Mouse (Mus musculus) brain, embryonic 14.5 days (tissue): ENCODE measurements around the gene Poc1a. TPM values are rescaled to one million over a fixed set of nuclear protein-coding genes. Genes with fewer than 3 reads are reported as not detected.
A peak's percentile ranks its signal among the peaks of the same experiment; 100 is the strongest.

Source experiments
- DNase-seq: peaks from one replicate; pipeline ENCODE4 v3.0.0-alpha.2; 2011; ENCODE audit warnings: low read depth
- CTCF ChIP-seq: fragments of 200-500 bp; IDR thresholded peaks from 2 replicates; pipeline ENCODE4 v1.5.1; 2012; ENCODE audit warnings: inconsistent platforms, mild to moderate bottlenecking, moderate library complexity, borderline replicate concordance; ENCODE audit not compliant: insufficient read depth, insufficient read length; ENCODE audit errors: extremely low read depth
- POLR2A ChIP-seq: fragments of 200-500 bp; IDR thresholded peaks from 2 replicates; pipeline ENCODE4 v1.6.1; 2012; ENCODE audit warnings: mild to moderate bottlenecking, inconsistent platforms, borderline replicate concordance; ENCODE audit not compliant: poor library complexity, insufficient read depth, insufficient read length, severe bottlenecking; ENCODE audit errors: extremely low read depth
- polyA plus RNA-seq: library from polyadenylated mRNA; depleted of rRNA; stranded (reverse); fragments of >200 nt; gene quantifications from 2 replicates; pipeline ENCODE4 v1.2.3, GENCODE M21; 2012

Gene Poc1a
- polyA plus RNA-seq, 1 experiment = 10.4 TPM

DNA sequence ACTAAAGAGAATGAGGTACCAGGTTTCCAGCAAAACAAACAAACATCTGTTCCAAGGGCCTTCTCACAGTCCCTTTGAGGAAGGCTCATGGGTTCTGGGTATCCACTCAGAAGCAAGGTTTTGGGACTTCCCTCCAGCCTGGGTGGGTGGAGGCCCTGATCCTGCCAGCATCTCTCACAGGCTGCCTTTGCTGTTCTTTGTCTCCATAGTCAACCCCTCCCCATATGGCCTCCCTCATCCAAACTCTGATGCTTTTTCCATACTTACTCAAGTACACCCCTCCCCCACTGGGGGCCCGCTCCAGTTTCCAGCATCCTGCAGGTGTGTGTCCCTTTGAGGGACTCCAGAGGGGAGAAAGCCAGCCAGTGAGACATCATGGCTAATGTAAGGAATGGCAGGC lies 85.3 kb downstream of the Poc1a start:
- no peak for TF ChIP-seq CTCF
- no peak for TF ChIP-seq POLR2A

DNA sequence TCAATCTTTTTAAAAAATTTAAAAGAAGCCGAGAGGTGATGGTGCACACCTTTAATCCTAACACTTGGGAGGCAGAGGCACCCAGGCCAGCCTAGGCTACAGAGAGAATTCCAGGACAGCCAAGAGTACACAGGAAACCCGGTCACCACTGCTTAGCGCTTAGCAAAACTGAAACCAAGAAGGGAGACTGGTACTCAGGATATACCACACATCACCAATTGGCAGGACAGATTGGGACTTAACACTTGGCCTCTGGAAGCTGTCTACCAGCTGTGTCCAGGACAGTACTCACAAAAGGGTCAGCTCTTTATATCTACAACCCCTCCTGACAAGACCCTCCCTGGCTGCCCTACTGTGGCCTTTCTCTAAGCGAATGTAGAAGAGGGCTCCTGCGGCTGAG lies 86.1 kb downstream of the Poc1a start:
- peak; percentile 18 for DNase-seq
- TF ChIP-seq CTCF (no peak), POLR2A (no peak)

More for the DNA sequence above, 85.3 kb downstream of the Poc1a start:
- no peak for DNase-seq

DNA sequence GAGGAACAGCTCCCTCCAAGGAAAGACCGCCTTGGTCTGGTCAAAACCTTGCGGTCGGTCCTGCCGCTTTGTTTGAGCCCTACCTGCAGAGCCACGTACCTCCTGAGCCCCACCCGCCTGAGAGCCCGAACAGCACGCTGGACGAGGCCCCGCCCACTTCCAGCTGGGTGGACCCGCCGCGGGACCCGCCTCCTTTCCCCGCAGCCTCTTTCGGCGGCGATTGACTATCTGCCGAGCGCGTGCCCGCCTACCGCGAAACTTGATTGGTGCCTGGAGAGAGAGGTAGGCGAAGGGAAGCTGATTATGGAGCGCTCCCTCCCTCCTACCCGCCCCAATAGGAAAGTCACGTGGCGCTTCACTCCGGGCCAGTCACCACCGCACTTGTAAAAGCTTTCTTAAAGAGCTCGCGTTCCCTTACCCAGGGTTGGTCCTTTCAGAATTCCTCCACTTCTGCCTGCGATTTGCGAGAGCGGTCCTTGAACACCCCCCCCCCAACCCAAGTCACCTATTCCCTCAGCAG lies 86.8 kb downstream of the Poc1a start:
- TF ChIP-seq CTCF = no peak
- TF ChIP-seq POLR2A = peak; percentile 41; the same call in 1 of the 2 replicates
- peak; percentile 99 for DNase-seq

DNA sequence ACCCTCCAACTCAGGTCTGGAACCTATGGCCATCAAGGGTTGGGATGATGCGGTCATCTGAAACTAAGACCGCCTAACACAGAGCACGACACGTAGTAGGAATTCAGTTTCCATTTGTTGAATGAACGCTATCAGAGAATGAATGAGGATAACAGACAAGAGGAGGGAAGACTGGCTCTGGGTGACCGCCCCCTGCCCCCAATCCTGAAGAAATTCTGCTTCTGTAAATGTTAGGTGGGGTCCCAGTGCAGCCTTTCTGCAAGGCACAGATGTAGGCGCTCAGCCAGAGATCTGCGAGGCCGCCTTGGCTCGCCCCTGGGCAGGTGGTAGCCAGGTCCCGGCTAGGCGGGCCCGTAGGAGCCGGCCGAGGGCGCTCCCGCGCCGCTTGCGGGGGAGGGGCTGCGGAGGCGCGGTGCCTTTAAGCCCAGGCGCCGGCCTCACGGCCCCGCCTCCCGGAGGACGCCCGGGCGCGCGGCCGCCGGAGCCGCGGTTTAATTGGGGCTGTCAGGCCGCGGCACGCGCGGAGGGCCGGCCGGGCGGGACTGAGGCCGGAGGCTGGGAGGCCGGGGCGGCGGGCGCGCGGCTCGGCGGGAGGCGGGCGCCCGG lies 87.4 kb downstream of the Poc1a start, which contains the start of gene Dusp7:
Dusp7 (plus strand) TSS at position 521 of the 606 bp plus-strand sequence.
- TF ChIP-seq CTCF (no peak), POLR2A (peak; percentile 69)
- DNase-seq = peak; percentile 93

DNA sequence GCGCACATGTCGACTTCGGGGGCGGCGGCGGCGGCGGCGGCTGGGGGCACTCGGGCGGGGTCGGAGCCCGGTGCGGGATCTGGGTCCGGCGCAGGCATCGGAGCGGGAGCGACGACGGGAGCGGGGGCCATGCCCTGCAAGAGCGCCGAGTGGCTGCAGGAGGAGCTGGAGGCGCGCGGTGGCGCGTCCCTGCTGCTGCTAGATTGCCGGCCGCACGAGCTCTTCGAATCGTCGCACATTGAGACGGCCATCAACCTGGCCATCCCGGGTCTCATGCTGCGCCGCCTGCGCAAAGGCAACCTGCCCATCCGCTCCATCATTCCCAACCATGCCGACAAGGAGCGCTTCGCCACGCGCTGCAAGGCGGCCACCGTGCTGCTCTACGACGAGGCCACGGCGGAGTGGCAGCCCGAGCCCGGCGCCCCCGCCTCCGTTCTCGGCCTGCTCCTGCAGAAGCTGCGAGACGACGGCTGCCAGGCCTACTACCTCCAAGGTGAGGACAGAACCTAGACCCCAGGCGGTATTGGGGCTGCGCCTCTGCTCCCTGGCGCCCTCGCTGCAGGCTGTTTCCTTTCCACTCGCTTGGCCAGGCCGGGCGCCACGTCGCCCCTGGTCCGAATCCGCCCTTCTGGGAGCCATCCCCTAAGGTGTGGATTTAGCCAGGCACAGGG lies 88.1 kb downstream of the Poc1a start:
- peak; percentile 85 for DNase-seq
- TF ChIP-seq CTCF (peak; percentile 27; the same call in 1 of the 2 replicates), POLR2A (no peak)

DNA sequence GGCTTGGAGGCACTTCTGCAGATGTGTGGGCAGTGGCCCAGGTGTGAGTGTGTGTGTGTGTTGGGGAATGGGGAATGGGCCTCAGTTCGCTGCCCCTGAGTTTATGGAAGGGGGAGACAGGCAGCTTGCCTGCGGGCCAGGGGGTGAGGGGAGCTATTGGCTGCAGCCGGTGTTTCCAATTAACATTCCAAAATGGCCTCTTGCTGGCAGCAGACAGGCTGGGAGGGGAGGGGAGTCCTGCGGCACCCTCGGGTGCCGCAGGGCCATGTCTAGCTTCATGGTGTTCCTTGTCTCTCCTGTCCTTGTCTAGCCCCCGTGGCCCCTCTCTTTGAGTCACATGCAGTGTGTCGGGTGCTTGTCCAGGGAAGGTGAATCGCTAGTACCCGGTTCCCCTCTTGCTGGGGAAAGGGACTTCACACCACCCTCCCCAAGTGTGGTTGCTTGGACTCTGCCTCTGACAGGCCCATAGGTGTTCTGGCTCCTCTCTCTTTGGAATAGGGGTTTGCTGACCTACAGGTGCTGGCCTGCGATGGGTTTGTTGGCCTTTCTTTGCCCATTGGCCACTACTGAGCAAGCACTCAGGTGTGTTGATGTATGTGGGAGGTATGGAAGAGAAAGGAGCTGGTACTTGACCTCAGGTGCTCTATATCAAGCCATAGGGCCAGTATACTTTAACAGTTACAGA lies 89.1 kb downstream of the Poc1a start:
- DNase-seq = peak; percentile 60
- no peak for TF ChIP-seq CTCF
- no peak for TF ChIP-seq POLR2A

DNA sequence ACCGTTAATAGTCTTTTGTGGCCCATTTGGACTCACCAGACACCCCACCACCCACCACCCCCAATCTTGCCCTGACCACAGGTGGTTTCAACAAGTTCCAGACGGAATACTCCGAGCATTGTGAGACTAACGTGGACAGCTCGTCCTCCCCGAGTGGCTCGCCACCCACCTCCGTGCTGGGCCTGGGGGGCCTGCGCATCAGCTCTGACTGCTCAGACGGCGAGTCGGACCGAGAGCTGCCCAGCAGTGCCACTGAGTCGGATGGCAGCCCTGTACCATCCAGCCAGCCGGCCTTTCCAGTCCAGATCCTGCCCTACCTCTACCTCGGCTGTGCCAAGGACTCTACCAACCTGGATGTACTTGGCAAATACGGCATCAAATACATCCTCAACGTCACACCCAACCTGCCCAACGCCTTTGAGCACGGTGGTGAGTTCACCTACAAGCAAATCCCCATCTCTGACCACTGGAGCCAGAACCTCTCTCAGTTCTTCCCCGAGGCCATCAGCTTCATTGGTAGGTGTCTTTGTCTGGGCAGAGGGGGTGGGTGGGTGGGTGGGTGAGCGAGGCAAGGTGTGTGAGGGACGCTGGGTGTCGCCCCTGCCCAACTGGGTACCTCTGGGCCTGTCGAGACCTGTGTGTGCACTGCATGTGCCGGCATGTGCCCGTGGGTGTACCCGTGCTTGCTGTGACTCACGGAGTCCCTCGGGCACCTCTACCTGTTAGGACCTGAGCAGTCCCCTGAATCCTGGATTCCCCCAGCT lies 89.9 kb downstream of the Poc1a start:
- no peak for DNase-seq
- TF ChIP-seq POLR2A (no peak), CTCF (no peak)

DNA sequence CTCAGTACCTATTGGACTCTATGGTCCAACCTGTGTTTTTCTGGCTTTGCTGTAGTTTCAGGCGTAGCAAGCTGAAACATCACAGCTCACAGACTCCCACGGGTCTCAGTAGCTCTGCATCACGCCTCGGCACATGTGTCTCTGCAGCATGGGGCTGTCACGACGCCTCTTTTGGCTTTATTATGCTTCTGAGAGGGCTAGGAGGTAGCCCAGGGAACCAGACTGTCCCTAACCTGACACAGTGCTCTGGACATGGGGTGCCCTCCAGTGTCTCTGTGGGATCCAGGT lies 90.5 kb downstream of the Poc1a start:
- no peak for TF ChIP-seq CTCF
- TF ChIP-seq POLR2A = no peak
- DNase-seq = no peak

DNA sequence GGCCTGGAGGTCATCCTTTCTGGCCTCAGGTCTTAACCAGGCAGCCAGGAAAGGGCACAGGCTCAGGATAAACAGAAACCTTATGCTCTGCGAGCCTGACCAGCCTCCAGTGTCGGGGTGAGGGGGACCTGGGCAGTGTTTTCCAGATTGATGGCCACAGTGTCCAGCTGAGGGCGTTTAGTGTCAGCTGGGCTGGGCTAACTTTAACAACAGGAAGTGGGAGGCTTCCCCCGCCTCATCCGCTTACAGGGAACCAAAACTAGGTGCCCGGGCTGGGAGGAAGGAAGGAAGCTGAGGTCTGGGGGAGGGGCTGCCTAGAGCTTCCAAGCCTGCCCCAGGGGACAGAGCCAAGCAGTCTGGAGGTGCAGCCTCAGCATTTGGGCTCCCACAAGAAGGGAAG lies 90.9 kb downstream of the Poc1a start:
- DNase-seq = no peak

DNA sequence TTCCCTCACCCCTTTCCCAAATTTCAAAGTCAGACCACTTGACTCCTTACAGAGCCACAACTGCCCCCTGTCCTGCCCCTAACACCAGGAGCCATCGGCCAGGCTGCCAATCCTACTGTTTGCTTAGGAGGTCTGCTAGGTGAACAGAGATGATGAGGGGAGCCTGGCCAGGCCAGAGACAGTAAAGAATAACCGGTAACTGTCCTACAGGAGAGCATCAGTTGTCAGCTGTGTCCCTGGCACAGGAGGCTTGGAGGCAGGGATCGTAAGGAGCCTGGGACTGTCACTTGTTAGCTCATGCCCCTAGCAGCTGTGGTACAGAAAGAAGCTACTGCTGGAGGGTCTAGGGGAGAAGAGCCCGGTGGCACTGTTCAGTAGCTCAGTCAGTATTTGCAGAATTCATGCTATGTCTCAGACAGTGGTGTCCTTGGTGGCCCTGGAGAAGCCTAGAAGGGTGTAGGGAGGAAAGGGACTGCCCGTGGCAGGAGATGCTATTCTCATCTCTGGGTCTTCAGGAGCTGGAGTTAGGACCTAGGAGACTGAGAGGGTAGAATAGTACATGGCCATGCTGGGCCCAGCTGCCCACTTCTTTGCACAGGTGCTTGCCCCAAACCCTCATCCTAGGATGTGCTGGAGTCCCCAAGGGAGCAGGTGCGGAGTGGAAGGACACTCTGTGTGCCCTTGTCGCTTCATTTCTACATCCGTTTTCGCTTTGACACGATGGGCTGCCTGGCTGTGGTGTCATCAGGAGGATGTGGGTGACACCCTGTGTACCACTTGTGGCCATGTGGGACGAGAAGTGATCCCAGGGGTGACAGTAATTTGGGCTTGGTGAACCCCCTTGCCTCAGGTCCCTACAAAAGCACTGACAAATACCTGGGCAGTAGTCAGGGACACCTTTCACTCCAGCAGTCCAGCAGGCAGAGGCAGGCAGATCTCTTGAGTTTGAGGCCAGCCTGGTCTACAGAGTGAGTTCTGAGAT lies 91.9 kb downstream of the Poc1a start:
- DNase-seq = no peak
- TF ChIP-seq CTCF (no peak), POLR2A (no peak)

More for the DNA sequence above, 90.9 kb downstream of the Poc1a start:
- TF ChIP-seq POLR2A = no peak
- no peak for TF ChIP-seq CTCF
